Mouse (Mus musculus): Measurements from ENCODE around the gene Map4k4.
A peak's percentile ranks its signal among the peaks of the same experiment; 100 is the strongest.

Map4k4 gene

GRCm38 (mm10) chr1:39900181-39901005, at the start of gene Map4k4:
Map4k4 (plus strand) TSS chr1:39900913.
- DNase-seq (ENCODE audit: low spot score), result peak; percentile 56

- DNase-seq (ENCODE audit: low spot score), result no peak
Measured at GRCm38 (mm10) chr1:39855949-39856348, 44.8 kb upstream of the Map4k4 start.

- DNase-seq (ENCODE audit: low spot score), result no peak
Measured at GRCm38 (mm10) chr1:39856795-39857447, 43.8 kb upstream of the Map4k4 start.

- DNase-seq (ENCODE audit: low spot score), result no peak
Measured at GRCm38 (mm10) chr1:39857448-39857820, 43.3 kb upstream of the Map4k4 start.

- DNase-seq (ENCODE audit: low spot score), result no peak
Measured at GRCm38 (mm10) chr1:39859213-39859612, 41.5 kb upstream of the Map4k4 start.

GRCm38 (mm10) chr1:39866367-39867141, 34.2 kb upstream of the Map4k4 start:
- no peak for DNase-seq (ENCODE audit: low spot score)

- DNase-seq (ENCODE audit: low spot score), result no peak
Measured at GRCm38 (mm10) chr1:39867142-39867525, 33.6 kb upstream of the Map4k4 start.

GRCm38 (mm10) chr1:39867966-39868593, 32.6 kb upstream of the Map4k4 start:
- DNase-seq (ENCODE audit: low spot score), result no peak

GRCm38 (mm10) chr1:39868825-39869571, 31.7 kb upstream of the Map4k4 start:
- DNase-seq (ENCODE audit: low spot score), result no peak

GRCm38 (mm10) chr1:39869721-39870201, 31.0 kb upstream of the Map4k4 start:
- no peak for DNase-seq (ENCODE audit: low spot score)

GRCm38 (mm10) chr1:39877981-39878380, 22.7 kb upstream of the Map4k4 start:
- DNase-seq (ENCODE audit: low spot score), result no peak

- DNase-seq (ENCODE audit: low spot score), result no peak
Measured at GRCm38 (mm10) chr1:39882505-39882904, 18.2 kb upstream of the Map4k4 start.

- no peak for DNase-seq (ENCODE audit: low spot score)
Measured at GRCm38 (mm10) chr1:39884803-39885515, 15.8 kb upstream of the Map4k4 start.

- DNase-seq (ENCODE audit: low spot score), result no peak
Measured at GRCm38 (mm10) chr1:39887997-39888396, 12.7 kb upstream of the Map4k4 start.

GRCm38 (mm10) chr1:39889429-39889828, 11.3 kb upstream of the Map4k4 start:
- DNase-seq (ENCODE audit: low spot score), result no peak

- no peak for DNase-seq (ENCODE audit: low spot score)
Measured at GRCm38 (mm10) chr1:39889973-39890372, 10.7 kb upstream of the Map4k4 start.

GRCm38 (mm10) chr1:39893153-39893880, 7.4 kb upstream of the Map4k4 start:
- DNase-seq (ENCODE audit: low spot score), result no peak

GRCm38 (mm10) chr1:39895097-39895496, 5.6 kb upstream of the Map4k4 start:
- no peak for DNase-seq (ENCODE audit: low spot score)

- no peak for DNase-seq (ENCODE audit: low spot score)
Measured at GRCm38 (mm10) chr1:39895506-39895905, 5.2 kb upstream of the Map4k4 start.

- no peak for DNase-seq (ENCODE audit: low spot score)
Measured at GRCm38 (mm10) chr1:39896581-39896980, 4.1 kb upstream of the Map4k4 start.
